Mouse (Mus musculus): ENCODE results near the gene Piezo1.

Piezo1 gene

DNA sequence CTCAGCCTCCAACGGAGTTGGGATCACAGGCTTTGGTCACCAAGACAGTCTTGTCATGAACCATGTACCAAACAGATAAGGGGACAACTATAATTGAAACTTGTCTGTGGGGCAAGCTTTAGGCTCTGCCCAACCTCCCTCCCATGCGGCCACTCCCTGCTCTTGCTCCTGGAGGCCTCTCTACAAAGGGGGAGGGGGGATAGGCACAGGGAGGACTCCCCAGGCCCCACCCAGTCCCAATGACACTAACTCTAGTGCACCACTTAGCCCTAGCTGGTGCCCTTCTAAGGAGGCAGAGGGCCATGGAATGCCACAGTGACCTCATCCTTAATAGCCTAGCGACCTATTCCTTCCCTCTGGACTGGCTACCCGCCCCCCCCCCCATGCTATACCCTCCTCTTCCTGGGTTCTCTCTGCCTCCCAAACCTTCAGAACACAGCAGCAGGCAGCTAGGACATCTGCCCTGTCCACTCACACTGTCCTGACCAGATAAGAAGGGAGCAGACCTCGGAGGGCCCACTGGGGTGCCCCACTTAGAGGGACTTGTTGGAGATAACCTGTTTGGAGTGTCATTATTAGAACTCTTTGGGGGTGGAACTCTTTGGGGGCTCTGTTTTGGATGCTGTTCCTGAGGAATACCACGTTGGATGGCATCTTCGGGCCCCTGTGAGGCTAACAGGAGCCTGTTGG, 4.9 kb downstream of the Piezo1 start:
- no peak for DNase-seq (ENCODE audit: low read depth)

DNA sequence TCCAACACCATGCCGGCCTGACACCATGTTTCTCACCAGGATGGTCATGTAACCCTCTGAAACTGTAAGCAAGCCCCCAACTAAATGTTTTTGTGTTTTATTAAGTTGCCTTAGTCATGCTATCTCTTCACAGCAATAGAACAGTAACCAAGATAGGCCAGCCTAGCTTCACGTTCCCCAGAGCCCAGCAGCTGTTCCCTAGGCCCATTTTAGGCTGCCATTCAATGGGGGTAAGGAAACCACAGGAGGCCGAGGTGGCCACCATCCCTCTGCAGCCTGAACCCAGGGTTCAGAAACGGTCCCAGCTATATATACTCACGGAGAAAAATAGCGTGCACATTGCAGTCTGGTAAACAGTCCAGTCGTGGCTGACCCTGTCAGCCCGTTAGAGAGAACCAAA, 7.0 kb downstream of the Piezo1 start:
- no peak for DNase-seq (ENCODE audit: low read depth)

DNA sequence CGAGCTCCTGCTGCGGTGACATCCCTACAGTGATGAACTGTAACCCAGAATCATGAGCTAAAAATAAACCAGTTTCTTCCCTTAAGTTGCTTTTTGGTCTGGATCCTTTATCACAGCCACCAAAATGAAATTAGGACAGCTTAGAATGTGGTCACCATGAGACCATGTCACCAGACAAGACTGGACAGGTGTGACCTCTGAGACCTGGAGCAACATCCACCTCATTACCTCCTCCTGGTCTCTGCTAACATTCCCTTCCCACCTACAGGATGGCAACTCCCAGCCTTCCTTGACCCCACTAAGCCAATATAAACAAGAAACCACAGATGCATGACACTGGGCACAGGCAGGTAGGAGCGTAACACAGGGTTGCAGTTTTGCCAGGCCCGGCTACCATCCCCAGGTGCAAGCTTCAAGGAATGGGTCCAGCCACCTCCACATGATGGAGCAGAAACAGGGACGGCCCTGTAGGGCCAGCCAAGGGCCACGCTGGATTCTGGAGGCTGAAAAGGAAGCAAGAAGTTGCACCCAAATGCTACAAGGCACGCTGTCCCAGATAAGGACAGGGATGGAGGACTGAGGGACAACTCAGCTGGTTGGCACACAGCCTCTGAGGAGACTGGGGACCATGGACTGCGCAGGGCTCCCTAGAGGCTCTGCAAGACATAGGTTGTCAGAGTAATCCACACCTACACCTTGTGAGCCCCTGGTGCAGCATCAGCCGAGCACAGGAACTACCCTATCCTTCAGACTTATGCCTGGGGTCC, 12.6 kb downstream of the Piezo1 start:
- DNase-seq (ENCODE audit: low read depth) = no peak

DNA sequence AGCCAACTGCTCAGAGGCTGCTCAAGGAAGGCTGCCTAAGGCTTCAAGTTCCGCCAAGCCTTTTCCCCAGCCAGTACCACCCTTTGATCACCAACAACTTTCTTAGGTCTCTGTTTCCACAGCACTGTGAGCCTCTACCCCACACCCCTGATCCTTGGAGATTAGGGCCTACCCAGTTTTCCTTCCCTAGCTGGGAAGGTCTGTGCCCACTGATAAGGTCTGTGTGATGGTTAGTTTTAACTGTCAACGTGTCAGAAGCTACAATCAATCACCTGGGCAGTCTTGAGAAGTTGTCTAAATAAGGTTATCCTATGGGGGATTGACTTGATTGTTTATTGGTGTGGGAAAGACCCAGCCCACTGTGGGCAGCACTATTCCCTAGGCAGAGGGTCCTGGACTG, 13.3 kb downstream of the Piezo1 start:
- no peak for DNase-seq (ENCODE audit: low read depth)

DNA sequence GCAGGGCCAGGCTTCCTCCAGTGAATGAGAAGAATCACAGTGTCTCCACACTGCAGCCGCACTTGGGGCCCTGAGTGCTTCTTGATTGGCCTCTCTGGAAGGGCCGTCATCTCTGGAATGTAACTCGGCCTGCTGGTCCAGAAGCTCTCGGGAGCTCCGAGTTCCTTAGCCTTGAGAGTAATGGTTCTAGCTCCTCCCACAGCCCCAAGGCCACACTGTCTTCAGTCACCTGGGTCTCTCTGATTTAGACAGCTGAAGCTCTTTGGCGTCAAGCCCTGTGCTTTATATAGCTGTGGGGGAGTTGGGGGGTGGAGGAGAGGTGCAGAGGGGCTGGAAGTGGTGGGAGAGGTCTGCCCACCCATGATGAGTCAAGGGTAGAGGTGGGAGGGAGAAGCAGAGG, 14.1 kb downstream of the Piezo1 start:
- DNase-seq (ENCODE audit: low read depth) = no peak

DNA sequence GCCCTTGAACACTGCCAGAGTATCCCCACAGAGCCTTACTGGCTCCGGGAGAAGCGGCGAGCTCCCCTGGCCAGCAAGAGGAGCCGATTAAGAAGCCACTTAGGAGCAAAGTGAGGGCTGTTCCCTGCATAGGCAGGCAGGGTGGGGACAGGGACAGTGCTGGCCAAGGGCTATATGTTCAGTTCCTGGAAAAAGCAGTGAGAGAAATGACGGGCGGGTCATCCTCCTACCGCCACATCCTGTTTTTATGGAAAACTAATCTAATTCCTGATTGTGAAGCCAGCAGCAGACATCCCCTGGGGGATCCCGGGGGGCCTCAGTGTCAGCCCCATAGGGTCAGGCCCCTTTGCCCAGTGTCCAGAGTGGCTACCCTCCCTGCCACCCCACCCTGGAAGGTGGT, 19.8 kb downstream of the Piezo1 start:
- no peak for DNase-seq (ENCODE audit: low read depth)

DNA sequence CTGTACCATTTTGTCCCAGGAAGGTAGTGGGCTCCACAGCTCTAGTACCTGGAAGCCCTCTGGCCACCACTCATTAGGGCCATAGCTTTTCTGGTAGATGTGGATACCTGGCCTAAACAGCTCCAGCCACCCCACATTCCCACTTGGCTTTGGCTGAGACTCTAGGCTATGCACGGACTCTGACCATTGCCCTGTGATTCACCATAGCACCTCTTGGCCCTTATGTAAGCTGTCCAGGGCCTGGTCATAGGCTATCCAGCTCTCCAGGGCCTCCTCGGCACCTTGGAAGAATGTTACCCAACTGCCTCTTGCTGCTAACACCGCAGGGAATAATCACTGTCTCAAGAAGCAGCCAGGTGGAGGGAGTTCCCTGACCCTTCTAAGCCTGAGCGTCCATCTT, 22.0 kb downstream of the Piezo1 start:
- DNase-seq (ENCODE audit: low read depth) = no peak

DNA sequence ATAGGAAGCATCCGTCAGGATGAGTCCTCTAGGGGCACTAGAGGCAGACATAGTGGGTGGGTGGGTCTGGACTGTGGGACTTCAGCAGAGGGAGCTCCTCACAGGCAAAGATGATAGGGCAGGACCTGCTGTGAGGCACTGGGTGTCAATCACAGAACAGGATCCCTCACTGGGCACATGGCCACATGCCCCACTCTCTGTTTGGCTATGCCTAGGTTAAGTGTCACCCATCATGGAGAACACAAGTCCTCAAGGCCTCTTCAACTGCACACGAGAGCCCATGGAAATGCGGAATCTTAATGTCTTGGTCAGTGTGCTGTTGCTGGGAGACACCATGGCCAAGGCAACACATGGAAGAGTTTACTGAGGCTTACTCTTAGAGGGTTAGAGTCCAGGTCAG, 23.2 kb downstream of the Piezo1 start:
- DNase-seq (ENCODE audit: low read depth) = no peak

DNA sequence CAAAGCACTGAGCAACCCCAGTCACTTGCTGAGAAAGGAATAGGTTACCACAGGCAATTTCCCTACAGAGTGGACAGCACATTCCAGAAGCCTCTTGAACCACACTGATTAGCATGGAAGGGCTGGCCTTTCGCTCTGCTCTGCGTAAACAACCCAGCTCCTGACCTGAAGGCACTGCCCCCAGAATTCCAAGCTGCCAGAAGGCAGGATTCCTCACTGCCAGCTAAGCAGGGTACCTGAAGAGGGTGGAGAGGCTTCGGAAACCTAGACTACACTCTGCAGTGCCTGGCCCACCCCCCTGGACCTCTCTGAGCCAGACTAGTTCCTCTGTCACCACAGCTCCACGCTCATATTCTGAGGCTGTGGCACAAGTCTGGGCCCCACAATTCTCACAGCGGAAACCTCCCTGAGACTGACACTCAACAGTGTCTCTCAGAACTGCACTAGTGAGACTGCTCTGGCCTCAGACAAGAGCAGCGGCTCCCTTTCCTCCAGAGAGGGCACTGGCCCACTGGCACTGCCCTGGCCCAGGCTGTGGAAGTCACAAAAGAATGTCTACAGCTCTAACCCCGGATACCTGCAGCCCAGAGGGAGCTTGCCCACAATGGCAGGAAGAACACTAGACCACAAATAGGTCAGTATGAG, 24.5 kb downstream of the Piezo1 start:
- no peak for DNase-seq (ENCODE audit: low read depth)

DNA sequence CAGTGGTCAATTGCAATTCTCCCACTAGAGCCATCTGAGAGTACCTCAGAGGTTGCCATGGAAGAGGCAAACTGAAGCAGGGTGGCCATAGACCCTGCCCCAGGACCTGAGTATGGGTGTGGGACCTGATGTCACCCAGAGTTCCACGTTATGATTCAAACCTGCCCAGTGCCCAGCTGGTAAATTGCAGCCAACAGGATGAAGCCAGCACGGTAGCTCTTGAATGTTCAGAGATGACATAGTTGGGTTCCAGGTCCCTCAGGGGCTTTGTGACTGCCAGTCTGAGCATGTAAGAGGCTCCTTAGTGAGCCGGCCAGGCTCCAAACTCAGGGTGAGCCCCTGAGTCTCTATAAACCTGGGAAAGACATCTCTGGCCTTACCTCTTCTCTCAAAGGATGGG, 25.0 kb downstream of the Piezo1 start:
- no peak for DNase-seq (ENCODE audit: low read depth)

DNA sequence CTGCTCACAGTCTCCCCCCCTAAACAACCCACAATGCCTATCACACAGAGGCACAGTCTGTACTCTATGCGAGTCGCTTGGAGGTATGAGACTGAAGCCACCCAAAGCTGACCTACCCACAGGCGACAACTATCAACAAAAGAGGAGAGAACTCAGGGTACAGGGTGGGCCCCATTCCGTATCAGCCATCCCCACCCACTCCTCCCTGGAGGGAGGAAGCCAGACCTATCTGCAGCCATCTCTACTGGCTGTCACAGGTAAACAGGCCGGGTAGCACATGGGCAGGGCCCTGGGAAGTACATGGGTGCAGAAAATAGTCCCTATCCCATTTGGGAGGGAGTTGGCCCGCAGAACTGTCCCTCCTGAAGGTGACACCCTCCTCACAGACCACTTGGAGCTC, 26.1 kb downstream of the Piezo1 start:
- no peak for DNase-seq (ENCODE audit: low read depth)

DNA sequence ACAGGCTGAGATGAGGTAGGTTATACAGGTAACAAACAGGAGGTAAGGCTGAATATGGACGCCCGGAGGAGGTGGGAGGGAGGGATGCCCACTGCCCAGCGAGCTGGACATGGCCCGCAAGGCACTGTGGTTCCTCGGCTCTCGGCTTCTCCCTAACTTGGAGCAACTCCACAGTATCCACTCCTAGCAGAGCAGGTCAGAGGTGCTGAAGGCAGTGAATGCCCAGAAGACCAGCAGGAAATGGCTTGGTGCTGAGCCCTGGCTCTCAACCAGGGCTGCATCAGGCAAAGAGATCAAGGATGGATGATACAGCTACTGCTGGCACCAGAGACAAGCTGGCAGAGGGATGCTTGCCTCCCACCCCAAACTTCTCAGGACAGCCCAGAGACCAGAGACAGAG, 26.6 kb downstream of the Piezo1 start:
- no peak for DNase-seq (ENCODE audit: low read depth)

DNA sequence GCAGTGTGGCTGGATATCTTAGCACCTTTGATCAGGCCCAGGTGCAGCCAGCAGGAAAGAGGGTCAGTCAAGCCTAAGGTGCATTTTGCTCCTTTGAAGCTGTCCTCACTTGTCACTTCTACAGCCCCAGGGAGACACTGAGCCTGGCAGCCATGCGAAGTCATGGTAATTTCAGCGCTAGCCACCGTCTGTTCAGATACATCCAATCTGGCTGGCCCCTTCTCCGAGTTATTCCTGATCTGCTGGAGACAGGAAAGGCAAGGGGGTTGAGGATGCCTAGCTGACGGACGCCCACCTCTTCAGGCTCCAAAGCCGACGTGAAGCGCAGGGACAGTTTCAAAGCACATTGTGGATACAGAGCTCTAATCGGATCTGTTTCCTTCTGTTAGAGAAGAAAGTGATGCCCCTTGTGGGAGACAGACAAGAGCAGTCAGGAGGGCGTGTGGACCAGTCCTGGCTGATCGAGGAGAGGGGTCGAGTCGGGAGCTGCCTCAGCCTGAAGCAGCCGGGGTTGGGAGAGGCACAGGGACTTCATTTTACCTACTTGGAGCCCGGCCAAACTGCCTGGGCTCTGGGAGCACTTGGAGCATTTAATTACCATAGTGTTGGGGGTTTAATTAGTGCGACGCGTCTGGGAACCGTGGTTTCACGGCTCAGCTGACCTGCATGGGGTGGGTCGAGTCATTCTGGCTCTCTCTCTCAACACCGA, 27.3 kb downstream of the Piezo1 start:
- DNase-seq (ENCODE audit: low read depth) = no peak

DNA sequence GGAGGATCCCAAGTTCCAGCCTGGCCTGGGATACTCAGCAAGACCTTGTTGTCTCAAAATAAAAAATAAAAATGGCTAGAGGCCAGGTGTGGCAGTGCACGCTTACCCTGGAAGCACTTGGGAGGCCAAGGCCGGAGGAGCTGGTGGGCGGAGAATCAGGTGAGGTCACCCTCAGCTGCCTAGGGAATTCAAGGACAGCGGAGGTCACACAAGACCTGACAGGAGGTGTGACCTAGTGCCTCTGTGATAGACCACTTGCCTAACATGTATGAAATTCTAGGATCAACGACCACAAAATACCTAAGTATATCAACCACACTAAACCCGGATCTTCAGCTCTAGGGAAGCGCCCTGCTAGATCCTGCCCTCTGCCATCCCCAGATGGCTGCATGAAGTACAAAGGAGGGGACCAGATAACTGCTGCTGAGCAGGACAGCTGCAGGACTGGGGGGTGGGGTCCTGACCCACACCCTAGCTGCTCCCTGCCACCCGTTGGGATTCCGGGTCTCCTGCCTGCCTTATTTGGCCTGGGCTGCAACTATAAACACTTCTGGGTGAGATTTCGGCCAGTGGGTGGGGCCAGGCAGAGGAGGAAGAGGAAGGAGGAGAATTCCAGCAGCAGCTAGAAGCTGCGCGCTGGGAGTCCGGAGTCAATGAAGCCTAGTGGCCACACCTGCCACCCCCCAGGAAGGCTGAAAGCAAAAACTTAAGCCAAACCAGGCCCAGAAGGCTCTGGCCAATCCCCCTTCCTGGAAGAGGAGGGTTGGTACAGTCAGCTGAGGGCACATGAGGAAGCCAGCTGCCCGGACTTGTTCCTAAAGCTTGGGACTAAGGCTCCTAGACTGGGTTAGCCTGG, 28.1 kb downstream of the Piezo1 start:
- no peak for DNase-seq (ENCODE audit: low read depth)

DNA sequence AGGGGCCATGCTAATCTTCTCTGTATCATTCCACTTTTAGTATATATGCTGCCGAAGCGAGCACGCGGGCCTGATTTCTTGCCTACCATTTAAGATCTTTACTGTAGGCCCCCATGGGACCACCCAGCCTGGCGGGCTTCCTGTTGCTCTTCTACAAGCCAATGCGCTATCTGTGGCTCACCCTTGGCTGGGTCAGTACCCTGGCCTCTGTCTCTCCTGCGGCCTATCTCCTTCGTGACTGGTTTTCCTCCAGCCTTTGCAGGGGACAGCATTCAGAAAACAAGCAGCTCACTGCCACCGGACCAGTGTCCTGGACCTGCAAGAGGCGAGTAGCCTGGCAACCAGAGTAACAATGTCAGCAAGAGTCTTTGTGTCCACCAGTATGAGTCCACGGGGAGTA, 30.5 kb downstream of the Piezo1 start:
- DNase-seq (ENCODE audit: low read depth) = no peak

DNA sequence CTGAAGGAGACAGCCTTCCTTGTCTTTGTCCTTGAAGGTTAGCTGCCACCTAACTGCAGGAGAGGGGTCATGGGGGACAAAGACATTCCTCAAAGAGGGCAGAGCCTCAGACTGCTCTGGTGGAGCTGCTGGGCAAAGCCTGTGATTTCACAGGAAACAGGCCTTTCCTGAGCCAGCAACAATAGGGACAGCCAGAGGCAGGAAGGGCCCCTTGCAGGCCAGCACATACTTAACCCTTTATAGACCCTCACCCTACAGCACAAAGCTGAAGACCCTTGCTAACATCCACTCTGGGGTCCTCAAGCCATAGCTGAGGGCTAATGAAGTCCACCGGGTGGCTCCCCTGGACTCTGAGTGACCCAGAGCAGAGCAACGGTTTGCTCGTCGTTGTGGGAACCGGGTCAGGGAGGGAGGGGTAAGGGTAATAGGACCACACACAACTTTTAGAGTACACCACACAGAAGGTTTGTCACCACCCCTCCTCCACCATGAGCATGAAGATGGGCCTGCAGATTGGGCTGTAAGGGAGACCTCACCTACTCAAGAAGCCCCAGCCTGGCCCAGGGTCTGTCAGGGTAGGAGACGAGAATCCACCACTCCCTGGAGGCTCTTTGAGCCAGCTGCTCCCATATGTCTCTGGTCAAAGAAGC, 33.5 kb downstream of the Piezo1 start:
- no peak for DNase-seq (ENCODE audit: low read depth)

DNA sequence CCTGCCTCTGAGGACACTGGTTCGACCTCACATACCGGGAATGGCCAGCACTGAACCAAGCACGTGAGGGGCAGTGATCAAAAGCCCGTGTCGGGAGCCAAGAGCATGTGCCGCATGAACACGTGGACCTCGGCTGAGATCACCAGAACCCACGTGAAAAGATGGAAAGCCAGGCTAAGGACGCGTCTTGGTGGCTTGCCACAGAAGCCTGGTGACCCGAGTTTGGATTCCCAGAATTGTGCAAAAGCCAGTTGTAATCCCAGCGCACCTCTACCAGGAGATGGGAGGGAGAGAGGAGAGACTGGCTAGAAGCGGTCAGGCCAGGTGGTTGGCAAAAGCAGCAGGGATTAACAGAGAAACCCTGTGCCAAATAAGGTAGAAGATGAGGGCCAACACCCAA, 35.4 kb downstream of the Piezo1 start:
- DNase-seq (ENCODE audit: low read depth) = no peak

DNA sequence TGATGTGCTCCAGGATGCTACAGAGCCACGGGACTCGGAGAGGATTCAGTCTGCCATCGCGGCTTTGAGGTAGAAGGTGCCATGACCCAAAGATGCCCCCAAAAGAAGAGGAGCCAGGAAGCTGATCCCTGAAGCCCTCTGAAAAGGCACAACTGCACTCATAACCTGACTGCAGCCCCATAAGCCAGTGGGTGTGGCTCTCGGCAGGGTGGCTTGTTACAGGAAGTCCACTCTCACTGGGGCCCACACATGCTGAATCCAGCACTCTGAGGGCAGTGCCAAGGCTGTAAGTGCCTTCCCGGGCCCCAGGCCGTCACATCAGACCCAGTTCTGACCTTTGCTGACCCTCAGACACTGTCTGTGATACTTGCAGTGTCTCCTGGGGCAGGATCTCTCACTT, 38.7 kb downstream of the Piezo1 start:
- no peak for DNase-seq (ENCODE audit: low read depth)

DNA sequence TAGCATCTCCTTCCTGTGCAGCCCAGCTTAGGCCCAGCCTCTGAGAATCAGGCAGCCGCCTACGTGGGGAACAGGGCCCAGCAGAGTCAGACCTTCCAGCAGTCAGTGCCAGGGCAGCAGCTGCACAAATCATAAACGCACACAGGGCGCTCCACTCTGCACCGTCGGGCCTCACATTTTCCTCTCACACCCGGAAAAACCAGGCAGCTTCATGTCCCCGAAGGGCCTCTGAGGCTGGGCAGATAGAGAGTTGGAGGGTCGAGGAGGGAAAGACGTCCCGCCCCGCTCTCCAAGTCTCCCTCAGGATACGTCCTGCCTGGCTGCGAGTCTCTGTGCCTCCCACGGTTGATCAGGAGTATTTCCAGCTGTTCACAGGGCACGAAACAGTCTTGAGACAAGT, 39.6 kb downstream of the Piezo1 start:
- DNase-seq (ENCODE audit: low read depth) = no peak

DNA sequence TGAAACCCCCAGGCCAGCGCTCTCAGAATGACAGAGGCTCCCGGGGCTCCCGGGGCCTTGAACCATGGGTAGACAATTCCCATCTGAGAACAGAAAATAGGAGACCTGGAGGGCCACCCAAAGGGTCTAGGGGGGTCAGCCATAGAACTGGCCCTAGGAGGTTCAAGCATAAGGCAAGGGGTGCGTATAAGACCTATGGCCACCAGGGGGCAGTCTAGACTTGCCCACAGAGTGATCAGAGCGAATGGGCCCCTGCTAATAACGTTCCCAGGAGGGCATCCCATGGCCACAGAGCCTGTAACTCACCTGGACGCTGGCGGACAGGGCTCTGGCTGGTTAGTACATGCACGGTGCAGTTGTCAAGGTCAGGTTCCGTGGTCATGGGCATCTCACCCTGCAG, 50.3 kb downstream of the Piezo1 start:
- peak; percentile 74 for DNase-seq (ENCODE audit: low read depth)

DNA sequence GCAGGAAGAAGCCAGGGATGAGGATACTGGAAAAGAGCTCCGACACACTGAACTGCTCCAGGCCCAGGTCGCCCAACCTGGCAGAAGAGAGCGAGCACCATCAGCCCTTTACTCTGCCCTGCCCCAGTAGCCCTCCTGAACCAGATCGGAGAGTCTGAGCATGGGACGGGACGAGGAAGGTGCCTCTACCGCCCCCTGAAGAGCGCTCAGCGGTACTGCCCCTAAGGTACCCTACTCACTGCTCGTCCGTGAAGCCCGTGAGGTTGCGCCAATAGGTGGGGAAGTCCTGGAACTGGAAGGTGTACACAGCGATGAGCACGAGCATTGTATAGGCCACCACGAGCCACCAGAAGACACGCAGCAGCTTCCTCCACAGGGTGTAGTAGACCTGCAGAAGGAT, 53.2 kb downstream of the Piezo1 start:
- DNase-seq (ENCODE audit: low read depth) = no peak
